Mouse (Mus musculus) embryonic facial prominence, embryonic 10.5 days (tissue): ENCODE measurements around the gene Abhd10. TPM values are rescaled to one million over a fixed set of nuclear protein-coding genes. Genes with fewer than 3 reads are reported as not detected.

Experiments
- DNase-seq: peaks from one replicate; pipeline ENCODE4 v3.0.0-alpha.2; 2017; ENCODE audit warnings: low spot score
- H3K27ac ChIP-seq: fragments of 300-500 bp; sonication (generic); replicated peaks from 2 replicates; pipeline ENCODE4 v1.5.1; 2016; ENCODE audit warnings: mild to moderate bottlenecking
- H3K27me3 ChIP-seq: fragments of 300-500 bp; sonication (generic); replicated peaks from 2 replicates; pipeline ENCODE4 v1.6.1; 2016; ENCODE audit warnings: low read depth, mild to moderate bottlenecking; ENCODE audit not compliant: poor library complexity, severe bottlenecking
- H3K36me3 ChIP-seq: fragments of 300-500 bp; sonication (generic); replicated peaks from 2 replicates; pipeline ENCODE4 v1.6.1; 2016; ENCODE audit warnings: mild to moderate bottlenecking, moderate library complexity
- H3K4me1 ChIP-seq: fragments of 300-500 bp; sonication (generic); 2 replicates; pipeline ENCODE4 v1.6.1; 2016
- H3K4me3 ChIP-seq: fragments of 300-500 bp; sonication (generic); 2 replicates; pipeline ENCODE4 v1.5.1; 2016; ENCODE audit warnings: mild to moderate bottlenecking, moderate library complexity
- H3K9me3 ChIP-seq: fragments of 300-500 bp; sonication (generic); 2 replicates; pipeline ENCODE4 v1.6.1; 2016; ENCODE audit warnings: mild to moderate bottlenecking
- WGBS: fragments of 180-500 bp; shearing (Covaris S2); methylation state at CpG from one replicate; pipeline ENCODE4 v1.1.7; 2016; 5-methylcytosine and 5-hydroxymethylcytosine counted together
- polyA plus RNA-seq: library from polyadenylated mRNA; unstranded; fragments of >200 nt; fragmentation: Nextera tagmentation; extraction: Ambion mirVana; gene quantifications from 2 replicates; pipeline ENCODE4 v1.2.1, GENCODE M21; 2016

The Abhd10 gene
- polyA plus RNA-seq, 1 experiment from 2014 or later, result 43.8 TPM

DNA sequence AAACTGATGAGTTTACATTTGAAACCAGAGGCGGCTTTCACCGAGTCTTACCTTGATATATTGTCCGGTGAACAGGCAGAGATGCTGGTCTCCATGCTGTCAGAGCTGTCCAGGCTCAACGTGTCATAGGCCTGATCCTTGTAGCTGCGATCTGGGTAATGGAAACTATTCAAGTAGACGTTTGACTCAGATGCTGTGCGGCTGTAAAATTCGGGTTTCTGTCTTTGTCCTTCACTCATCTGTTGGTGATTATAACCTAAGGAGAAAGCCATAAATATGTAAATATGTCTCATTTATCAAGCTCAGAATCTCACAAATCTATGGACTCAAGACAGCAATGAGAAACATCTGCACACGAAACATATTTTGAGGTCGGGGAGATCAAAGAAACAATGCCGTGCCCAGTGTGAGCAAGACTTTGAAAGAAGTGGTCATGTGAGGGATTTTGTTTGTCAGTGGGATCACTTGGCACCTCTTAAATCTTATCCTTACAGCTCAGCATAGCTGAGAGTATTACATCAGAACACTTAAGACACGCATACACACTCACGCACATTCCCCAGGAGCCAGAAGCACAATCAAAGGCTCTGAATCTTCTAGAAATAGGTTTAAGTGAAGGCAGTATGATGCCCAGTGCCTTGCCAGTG, 20.2 kb upstream of the Abhd10 start:
- Histone ChIP-seq H3K4me3 (no peak overlapping the region), H3K9me3 (no peaks in the 10 kb centered on the region), H3K4me1 (no peaks in the 10 kb centered on the region), H3K27me3 (no peaks in the 10 kb centered on the region), H3K36me3 (peaks cover 70% of the 10 kb centered on the region), H3K27ac (no peak overlapping the region)
- WGBS, result 93% methylated on average over 13 of the region's 13 CpGs
- no peak for DNase-seq

DNA sequence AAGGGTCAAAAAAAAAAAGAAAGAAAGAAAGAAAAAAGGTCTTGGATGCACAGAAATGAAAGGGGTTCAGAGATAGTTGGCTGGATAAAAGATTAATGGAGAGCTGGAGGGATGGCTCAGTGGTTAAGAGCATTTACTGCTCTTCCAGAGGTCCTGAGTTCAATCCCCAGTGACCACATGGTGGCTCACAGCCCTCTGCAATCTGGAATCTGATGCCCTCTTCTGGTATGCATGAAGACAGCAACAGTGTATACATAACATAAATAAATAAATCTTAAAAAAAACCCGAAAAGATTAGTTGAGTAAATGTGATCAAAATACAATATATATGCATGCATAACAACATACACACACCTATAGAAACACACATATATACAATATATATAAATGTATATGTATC, 18.7 kb upstream of the Abhd10 start:
- no peaks in the 10 kb centered on the region for H3K27me3 ChIP-seq
- peaks cover 71% of the 10 kb centered on the region for H3K36me3 ChIP-seq
- WGBS, result 88% methylated on average over 1 of the region's 1 CpGs

DNA sequence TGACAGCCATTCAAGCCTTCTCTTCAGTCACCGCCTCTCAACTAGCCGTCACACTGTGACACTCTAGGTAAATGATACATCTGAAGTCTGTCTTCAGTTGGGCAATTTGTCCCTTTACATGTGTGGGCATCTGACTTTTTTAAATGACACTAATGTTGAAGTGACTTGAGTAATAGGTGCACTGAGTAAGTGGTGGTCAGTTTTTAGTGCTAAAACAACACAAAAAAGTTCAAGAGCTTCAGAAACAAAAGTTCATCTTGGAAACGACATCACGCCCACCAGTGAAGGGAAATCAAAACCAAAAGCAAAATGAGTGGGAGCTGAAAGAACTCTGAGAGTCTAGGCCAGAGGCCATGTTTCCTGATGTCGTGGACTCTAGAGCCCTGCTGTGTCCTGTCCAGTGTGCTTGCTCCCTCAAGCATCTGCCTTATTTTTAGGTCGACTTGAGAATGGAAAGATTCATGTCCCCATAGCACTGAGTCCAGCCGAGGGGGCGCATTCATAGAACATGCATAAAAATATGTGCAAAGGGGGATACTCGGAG, 16.0 kb upstream of the Abhd10 start:
- H3K4me3 ChIP-seq, result no peak overlapping the region
- DNase-seq, result no peak
- H3K36me3 ChIP-seq, result peaks cover 59% of the 10 kb centered on the region
- H3K27me3 ChIP-seq, result no peaks in the 10 kb centered on the region
- WGBS, result 89% methylated on average over 9 of the region's 9 CpGs
- H3K4me1 ChIP-seq, result no peaks in the 10 kb centered on the region
- no peak overlapping the region for H3K27ac ChIP-seq
- H3K9me3 ChIP-seq, result no peaks in the 10 kb centered on the region

More for the DNA sequence above, 18.7 kb upstream of the Abhd10 start:
- H3K4me3 ChIP-seq, result no peak overlapping the region
- H3K4me1 ChIP-seq, result no peaks in the 10 kb centered on the region
- no peaks in the 10 kb centered on the region for H3K9me3 ChIP-seq
- no peak overlapping the region for H3K27ac ChIP-seq
- DNase-seq, result no peak

DNA sequence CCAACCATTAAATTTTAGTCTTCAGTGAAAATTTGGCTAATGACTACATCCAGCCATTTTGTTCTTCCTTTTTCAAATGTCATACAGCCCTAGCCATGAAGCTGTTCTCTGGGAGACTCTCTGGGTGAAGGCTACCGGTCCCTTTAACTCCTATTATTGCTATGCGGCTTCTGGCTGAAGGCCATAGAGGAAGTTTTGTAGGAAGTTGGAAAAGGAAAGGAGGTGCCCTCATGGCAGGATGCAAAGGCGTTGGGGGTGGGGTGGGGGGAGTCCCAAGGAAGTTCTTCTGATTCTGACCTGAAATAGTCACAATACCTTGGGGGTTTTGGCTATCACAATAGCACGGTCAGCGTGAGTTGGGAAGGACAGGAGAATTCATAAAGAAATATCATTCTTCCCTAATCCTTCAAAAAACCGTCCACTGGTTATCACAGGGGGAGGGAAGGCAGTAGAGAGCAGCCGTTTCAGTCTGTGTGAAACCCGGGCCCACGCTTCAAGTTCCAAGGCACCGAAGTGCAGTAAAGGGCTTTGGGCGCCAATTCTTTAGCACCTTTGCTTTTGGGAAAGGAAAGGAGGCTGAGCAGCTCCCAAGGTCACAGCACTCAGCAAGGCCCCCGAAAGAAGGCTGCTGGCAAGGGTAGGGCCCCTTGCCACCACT, 14.8 kb upstream of the Abhd10 start:
- Histone ChIP-seq H3K4me1 (no peaks in the 10 kb centered on the region), H3K27ac (no peak overlapping the region), H3K27me3 (no peaks in the 10 kb centered on the region), H3K4me3 (no peak overlapping the region), H3K36me3 (peaks cover 49% of the 10 kb centered on the region), H3K9me3 (no peaks in the 10 kb centered on the region)
- WGBS, result 88% methylated on average over 12 of the region's 12 CpGs
- no peak for DNase-seq

DNA sequence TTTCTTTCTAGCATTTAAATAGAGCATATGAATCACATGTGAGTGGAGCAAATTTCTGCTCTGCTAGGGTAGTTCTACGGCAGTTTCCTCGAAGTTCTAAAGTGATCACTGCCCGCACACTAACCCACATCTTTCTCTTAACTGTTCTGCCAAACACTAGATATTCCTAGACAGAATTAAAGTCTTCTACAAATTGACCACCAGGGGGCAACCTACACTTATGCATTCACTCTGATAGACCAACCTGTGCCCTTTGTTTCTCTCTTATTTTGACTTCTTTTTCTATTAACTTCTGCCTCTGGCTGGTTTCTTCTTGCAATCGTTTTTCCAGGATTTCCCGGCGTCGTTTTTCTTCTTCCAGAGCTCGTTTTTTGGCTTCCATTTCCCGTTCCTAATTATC, 14.1 kb upstream of the Abhd10 start:
- peaks cover 50% of the 10 kb centered on the region for H3K36me3 ChIP-seq
- DNase-seq, result peak; percentile 20
- WGBS, result 45% methylated on average over 9 of the region's 9 CpGs

DNA sequence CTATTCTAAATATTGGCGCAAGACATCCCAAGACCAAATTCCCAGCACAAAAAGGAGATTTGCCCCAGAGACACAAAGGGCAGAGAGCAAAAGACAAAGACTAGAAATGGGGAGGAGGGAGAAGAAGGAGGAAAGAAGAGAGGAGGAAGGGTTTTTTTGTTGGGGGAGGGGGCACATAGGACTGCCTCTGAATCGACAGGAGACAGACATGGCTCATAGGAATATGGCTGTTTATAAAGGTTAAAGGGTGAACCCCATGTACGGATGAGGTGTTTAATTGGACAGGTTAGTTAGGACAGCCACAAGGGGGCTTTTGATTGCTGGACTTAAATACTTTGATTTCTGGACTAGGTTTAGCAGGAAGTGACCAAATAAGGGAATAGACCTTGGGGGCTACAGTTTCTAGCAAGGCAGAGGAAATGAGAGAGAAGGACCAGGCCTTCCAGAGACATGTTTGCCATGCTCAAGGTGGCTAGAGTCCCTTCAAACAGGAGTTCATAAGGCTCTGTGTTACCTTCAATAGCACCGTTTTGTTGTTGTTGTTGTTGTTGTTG, 913 bp upstream of the Abhd10 start:
- no peaks in the 10 kb centered on the region for H3K27me3 ChIP-seq
- 70% methylated on average over 4 of the region's 4 CpGs for WGBS
- no peaks in the 10 kb centered on the region for H3K9me3 ChIP-seq
- DNase-seq, result no peak
- peaks cover 28% of the 10 kb centered on the region for H3K36me3 ChIP-seq
- H3K27ac ChIP-seq, result peak overlapping the region; percentile 98
- peak overlapping the region; percentile 77 for H3K4me3 ChIP-seq
- peaks cover 21% of the 10 kb centered on the region for H3K4me1 ChIP-seq

More for the DNA sequence above, 14.1 kb upstream of the Abhd10 start:
- Histone ChIP-seq H3K27ac (no peak overlapping the region), H3K4me1 (no peaks in the 10 kb centered on the region), H3K4me3 (no peak overlapping the region), H3K27me3 (no peaks in the 10 kb centered on the region), H3K9me3 (no peaks in the 10 kb centered on the region)

DNA sequence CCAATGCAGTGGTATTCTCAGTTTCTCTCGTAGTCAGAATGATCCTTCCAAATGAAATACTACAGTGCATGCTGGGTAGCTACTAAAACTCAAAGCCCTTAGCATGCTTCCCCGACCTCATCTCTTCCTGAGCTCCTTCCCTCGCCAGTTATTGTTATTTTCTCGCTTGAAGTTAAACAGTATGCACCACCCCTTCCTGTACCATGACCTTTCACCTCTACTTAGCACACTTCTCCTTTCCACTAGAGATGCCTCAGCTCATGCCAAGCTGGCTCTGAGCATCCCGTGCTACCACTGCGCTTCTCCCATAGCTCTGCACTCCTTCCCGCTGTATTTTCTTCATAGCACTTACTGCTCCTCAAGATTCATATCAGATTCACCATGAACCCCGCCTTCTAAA, 4.9 kb downstream of the Abhd10 start:
- Histone ChIP-seq H3K4me3 (no peak overlapping the region), H3K27ac (no peak overlapping the region), H3K27me3 (no peaks in the 10 kb centered on the region), H3K36me3 (peaks cover 65% of the 10 kb centered on the region), H3K9me3 (no peaks in the 10 kb centered on the region), H3K4me1 (peaks cover 13% of the 10 kb centered on the region)
- WGBS, result 90% methylated on average over 8 of the region's 8 CpGs
- no peak for DNase-seq

DNA sequence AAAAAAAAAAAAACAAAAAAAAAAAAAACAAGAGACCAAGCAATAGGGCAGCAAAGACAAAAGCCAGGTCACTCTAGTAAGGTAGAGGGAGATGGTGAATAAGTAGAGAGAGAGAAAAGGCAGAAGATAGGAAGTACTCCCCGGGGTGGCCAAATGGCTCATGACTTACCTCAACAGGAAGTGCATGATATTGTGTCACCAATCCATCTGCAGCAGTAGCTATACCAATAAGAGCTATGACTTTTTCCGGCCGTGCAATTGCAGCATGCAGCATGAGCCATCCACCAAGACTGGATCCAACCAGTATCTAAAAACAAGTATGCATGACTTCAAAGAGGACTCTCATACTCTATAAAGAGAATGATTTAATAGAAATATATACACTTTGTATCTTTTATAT, 6.0 kb downstream of the Abhd10 start:
- no peaks in the 10 kb centered on the region for H3K27me3 ChIP-seq
- DNase-seq, result no peak
- no peak overlapping the region for H3K4me3 ChIP-seq
- H3K27ac ChIP-seq, result no peak overlapping the region
- no peaks in the 10 kb centered on the region for H3K9me3 ChIP-seq
- H3K4me1 ChIP-seq, result peaks cover 10% of the 10 kb centered on the region
- 93% methylated on average over 3 of the region's 3 CpGs for WGBS
- H3K36me3 ChIP-seq, result peaks cover 76% of the 10 kb centered on the region

DNA sequence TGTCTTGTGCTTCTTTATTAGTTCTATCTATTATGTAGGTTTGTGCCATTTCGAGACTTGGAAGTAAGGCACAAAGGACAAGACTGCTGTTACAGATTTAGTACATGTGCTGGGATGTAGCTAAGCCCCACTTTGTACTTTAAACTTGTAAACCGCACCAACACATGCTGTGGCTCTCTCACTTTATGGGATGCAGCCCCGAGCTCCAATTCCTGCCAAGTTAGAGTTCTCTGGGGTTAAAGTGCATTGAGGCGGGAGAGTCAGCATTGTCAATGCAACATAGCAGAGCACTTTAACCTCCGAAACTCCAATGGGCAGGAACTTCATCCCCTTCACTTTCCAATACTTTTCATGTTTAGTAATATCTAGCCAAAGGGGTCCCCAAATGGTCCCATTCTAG, 13.6 kb downstream of the Abhd10 start:
- Histone ChIP-seq H3K36me3 (peaks cover 58% of the 10 kb centered on the region), H3K9me3 (no peaks in the 10 kb centered on the region), H3K27me3 (no peaks in the 10 kb centered on the region), H3K4me1 (peaks cover 9% of the 10 kb centered on the region), H3K27ac (no peak overlapping the region), H3K4me3 (no peak overlapping the region)
- WGBS, result 91% methylated on average over 5 of the region's 5 CpGs
- DNase-seq, result no peak

DNA sequence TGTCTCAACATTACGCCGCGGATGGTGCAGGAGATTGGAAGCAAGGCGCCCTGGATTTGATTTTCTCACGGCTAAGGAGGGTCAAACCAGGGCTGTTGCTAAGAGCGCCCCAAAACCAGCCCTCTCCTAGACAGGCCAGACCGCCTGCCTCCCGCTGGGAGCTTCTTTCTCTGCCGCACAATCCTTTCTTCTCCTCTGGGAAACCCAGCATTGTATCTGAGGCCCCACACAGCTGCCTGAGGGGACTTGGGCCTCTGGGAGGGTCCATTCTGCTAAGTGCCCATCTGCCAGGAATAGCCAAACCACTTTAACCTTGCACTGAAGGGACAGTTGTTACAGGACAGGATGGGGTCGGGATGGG, 18.0 kb downstream of the Abhd10 start:
- under 1% methylated on average over 10 of the region's 10 CpGs for WGBS
- peaks cover 32% of the 10 kb centered on the region for H3K4me1 ChIP-seq
- peak; percentile 68 for DNase-seq
- no peaks in the 10 kb centered on the region for H3K27me3 ChIP-seq
- peak overlapping the region; percentile 64 for H3K4me3 ChIP-seq
- peaks cover 49% of the 10 kb centered on the region for H3K36me3 ChIP-seq
- no peaks in the 10 kb centered on the region for H3K9me3 ChIP-seq
- peak overlapping the region; percentile 93 for H3K27ac ChIP-seq

DNA sequence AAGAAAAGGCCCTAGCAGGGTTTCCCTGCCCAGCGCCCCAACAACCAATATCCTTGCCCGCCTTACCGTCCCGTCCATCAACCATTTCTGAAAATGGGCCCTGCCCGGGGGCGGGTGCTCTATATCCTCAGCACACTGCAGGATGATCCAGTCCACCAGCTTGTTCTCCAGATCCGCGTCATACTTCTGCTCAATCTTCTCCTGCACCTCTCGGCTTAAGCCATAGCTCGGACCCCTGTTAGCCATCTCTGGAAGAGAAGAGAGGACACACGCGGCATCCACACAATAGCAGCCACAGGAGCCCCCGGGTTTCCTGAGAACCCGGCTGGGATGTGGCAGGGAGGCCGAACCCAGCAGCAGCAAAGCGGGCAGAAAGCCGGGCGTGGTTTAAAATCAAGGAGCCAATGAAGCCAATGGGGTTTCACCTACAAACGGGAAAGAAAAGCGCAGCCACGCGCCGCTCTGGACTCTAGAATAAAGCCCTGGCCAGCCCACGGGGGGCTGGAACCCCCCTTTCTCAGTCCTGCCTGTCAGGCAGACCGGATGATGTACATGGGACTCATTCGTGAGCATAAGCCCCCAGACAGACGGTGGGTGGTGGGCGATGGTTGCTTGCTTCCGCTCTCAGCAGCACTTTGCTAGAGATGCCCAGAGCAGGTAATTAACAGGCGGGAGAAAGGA, 18.6 kb downstream of the Abhd10 start, which contains the start of gene Tagln3:
Gene Tagln3 (minus strand): TSS at position 548 of the 681 bp plus-strand sequence.
- H3K27me3 ChIP-seq, result no peaks in the 10 kb centered on the region
- H3K27ac ChIP-seq, result peak within 1 kb of the TSS; percentile 93
- peak within 1 kb of the TSS; percentile 64 for H3K4me3 ChIP-seq
- H3K9me3 ChIP-seq, result no peaks in the 10 kb centered on the region
- peaks cover 32% of the 10 kb centered on the region for H3K4me1 ChIP-seq
- DNase-seq, result peak; percentile 83
- WGBS, result 1% methylated on average over 30 of the region's 30 CpGs
- peaks cover 49% of the 10 kb centered on the region for H3K36me3 ChIP-seq

DNA sequence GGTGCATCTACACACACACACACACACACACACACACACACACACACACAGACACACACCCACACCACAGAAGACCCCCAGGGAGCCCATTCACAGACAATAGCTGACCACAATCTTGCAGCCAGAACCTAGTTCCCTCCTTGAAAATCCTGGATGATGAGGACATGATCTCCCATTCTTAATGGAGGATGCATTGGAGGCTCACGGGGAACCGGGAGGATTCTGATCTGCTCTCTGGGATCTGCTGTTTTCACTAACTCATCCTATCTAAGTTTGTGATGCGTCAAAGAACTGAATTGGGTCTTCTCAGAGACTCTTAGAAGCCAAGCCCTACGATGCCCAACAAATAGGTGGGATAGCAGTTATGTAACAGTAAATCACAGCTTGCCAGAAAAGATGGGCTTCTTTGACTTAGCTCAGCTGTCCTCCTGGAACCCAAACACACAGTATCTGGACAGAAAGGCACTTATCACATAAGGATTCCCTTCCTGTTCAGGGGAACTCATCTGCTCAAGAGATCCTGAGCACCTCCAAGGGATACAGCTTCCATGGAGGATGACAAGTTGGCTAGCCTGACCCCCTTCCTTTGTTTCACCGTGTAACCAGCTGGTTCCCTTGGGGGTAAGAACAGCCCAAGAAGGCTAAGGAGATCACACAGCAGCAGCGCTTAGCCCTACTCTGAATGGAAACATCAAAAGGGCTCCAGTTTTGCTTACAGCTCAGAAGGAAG, 19.4 kb downstream of the Abhd10 start:
- Histone ChIP-seq H3K4me1 (peaks cover 32% of the 10 kb centered on the region), H3K27me3 (no peaks in the 10 kb centered on the region), H3K27ac (peak overlapping the region; percentile 93), H3K4me3 (peak overlapping the region; percentile 64), H3K36me3 (peaks cover 49% of the 10 kb centered on the region), H3K9me3 (no peaks in the 10 kb centered on the region)
- DNase-seq, result no peak
- WGBS, result 55% methylated on average over 6 of the region's 6 CpGs
